Mouse (Mus musculus): ENCODE results near the gene Serpini2.
"Not testable (repeated sequence)": the region's sequence is repeated elsewhere in the genome, so short reads cannot be mapped to it uniquely, and the experiment has no call there.

The Serpini2 gene

DNA sequence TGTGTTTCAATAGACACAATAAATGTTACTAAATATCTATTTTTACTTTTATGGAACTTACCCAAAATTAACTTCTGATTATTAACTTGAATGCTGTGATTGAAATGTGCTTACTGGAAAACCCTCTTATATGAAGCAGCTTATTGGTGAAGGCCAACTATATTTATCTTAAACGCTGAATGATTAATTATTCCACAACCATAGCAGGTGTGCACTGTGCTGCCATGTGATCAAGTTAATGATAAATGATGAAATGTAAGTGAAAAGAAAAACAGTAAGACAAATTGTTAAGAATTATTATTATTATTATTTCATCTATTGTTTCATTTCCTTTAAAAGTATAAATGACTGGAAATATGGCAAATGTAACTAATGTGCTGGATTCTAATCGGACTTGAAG, at the start of gene Serpini2:
Gene Serpini2 (minus strand): TSS at position 101 of the 400 bp plus-strand sequence.
- no peak for DNase-seq (ENCODE audit: low spot score in 2 of 2)

DNA sequence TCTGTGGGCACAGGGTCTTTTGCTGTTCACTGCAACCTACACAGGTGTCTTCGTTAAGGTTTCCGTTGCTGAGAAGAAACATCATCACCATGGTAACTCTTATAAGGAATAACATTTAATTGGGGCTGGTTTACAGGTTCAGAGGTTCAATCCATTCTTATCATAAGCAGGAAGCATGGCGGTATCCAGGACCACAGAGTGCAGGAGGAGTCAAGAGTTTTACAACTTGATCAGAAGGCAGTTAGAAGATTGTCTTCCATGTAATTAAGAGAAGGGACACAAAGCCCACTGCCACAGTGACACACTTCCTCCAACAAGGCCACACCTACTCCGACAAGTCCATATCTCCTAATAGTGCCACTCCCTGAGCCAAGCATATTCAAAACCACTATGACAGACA, 39.0 kb upstream of the Serpini2 start:
- DNase-seq (ENCODE audit: low spot score in 2 of 2) = no peak

DNA sequence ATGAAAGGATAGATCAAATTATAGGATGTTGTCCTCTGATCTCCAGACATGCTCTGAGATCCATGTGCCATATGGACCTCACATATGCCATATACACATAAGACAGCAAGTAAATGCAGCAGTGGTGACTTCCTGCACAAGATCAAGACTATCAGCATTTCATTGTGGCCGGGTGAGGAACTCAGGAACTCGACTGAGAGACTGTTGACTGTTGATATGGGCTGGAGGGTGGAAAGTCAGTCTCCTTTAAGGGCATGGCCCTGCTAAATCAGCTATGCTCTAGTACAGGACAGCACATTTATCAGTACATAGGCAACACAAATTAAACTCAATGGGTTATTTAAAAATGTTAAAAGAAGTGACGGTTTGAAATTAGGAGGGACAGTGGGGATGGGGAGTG, 38.4 kb upstream of the Serpini2 start:
- no peak for DNase-seq (ENCODE audit: low spot score in 2 of 2)

DNA sequence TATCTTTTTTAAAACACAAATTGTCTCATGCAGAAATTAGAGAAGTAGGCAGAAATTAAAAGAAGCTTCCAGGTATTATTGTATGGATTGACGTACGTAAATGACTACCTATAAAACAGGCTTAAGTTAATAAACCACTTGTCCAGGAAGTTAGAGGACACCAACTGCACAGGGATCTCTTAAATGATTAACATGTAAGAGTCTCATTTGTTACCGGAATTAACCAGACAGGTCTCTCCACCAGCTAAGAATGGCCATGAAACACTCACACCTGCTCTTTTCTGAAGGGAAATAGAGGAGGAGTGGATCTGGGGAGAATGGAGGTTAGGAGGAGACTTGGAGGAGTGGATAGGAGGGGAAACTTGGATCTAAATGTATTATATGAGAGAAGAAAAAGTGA, 35.7 kb upstream of the Serpini2 start:
- DNase-seq (ENCODE audit: low spot score in 2 of 2) = no peak

DNA sequence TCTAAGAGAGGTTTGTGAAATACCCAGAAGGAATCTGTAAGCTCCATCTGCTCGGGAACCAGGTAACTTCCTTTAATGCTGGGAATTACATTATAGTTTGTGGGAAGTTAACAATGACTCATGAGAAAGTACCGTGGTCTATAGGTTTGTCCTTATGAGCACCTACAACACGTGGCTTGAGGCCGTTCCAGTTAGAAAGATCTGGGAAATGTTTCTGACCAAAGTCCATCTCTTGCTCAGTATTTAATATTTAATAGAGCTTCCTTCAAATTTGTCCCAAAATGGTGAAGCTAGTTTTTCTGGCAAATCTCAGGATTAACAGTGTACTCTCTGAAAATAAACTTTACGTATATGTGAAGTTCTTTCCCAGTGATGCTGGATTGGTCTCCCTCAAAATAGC, 34.7 kb upstream of the Serpini2 start:
- DNase-seq (ENCODE audit: low spot score in 2 of 2) = no peak

DNA sequence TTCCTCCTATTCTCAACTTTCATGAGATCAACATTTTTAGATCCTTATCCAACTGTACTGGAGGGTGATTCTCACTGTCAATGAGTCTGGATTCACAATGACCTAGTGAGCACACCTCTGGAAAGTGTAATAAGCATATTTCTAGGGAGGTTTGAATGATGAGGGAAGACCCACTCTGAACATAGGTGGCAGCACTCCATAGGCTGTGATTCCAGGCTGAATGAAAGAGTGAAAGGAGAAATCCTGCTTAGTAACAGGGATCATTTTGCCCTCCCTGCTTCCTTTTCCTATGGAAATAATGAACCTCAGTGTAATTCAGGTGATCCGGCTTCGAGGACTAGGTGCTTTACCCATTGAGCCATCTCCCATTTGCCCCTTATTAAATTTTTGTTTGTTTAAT, 31.2 kb upstream of the Serpini2 start:
- DNase-seq (ENCODE audit: low spot score in 2 of 2) = no peak

DNA sequence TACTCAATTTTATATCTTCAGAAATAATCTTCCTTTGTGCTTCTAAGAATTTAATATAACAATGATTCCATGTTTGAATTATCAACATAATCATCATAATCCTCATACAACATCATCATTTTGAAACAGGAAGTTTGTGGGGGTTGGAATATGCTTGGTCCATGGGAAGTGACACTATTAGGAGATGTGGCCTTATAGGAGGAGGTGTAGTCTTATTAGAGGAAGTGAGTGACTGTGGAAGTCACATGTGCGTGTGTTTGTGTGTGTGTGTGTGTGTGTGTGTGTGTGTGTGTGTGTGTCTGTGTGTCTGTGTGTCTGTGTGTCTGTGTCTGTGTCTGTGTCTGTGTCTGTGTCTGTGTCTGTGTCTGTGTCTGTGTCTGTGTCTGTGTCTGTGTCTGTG, 29.6 kb upstream of the Serpini2 start:
- not testable (repeated sequence) for DNase-seq (ENCODE audit: low spot score in 2 of 2)

DNA sequence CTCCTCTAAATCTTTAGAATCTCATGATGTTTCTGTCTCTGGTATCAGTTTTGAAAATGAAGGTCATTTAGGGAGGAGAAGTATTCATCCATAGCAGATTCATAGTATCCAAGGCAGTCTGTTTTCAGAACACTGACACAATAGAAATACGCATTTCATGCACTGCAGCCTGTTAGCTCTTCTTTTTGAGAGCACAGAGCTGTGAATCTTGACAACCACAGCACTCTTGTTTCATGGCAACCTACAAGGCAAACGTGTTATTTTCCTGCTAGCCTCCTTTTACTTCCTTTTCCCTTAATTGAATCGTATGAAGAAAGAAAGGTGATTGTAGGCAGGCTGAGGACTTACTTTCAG, 27.9 kb upstream of the Serpini2 start:
- no peak for DNase-seq (ENCODE audit: low spot score in 2 of 2)

DNA sequence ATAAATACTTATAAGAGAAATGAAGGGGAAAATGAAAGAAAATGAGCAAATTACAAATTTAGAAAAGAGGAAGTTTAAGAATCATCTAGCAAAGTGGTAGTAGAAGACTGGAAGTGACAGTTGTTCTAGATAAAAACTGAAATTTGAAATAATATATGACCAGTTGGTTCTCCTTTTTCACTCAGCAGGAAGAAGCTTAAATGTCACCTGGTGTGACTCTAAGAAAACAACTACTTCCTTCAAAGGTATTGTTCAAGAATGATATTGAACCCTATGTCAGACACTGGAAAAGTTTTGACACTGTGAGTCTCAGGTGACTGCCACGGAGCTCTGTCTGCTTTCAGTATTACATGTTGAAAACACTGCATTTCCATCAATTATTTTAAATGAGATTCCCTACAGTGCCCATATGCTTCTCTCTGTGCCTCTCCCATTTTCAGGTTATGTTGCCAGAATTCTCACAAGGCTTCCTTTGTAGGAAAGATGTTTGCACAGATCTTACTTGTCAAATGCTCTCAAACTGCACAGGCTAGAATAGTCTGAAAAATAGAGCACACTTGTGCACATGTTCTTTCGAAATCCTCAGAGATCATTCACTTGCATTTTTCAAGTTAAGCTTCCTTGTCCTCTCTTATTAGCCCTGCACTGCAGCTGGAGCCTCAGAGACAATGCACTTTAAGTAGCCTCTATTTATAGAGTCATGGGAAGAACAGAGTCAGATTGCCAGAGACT, 27.3 kb upstream of the Serpini2 start:
- DNase-seq (ENCODE audit: low spot score in 2 of 2) = no peak

DNA sequence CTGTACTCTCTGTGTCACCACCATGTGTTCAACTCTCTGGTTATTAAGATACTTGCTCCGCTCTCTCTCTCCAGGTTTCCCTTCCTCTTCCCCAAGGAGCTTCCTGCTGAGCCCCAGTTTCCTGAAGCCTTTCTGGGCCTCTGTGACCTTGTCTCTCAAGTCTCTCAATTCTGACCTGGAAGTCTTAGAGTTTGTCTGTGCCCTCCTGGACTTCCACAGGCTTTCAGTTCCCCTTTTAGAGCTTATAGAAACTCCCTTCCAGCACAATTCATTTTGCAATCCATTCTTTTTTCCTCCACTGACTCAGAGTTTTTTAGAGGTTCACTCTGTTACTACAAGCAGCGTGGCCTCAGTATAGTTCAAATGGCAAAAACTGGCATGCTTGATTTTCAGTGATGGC, 23.4 kb upstream of the Serpini2 start:
- no peak for DNase-seq (ENCODE audit: low spot score in 2 of 2)

DNA sequence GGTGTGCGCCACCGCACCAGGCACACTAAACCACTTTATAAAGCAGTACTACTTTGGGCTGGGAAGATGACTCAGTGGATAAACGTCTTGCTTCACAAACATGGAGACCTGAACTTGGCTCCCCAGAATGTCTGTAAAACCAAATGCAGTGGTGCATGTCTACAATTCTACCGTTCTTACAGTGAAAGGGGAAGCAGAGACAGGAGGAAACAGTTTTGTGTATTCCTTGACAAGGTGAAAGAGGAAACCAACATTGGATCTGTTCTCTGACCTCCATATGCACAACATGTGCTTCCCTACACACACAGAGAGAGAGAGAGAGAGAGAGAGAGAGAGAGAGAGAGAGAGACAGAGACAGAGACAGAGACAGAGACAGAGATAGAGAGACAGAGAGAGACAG, 7.6 kb upstream of the Serpini2 start:
- DNase-seq (ENCODE audit: low spot score in 2 of 2) = no peak

DNA sequence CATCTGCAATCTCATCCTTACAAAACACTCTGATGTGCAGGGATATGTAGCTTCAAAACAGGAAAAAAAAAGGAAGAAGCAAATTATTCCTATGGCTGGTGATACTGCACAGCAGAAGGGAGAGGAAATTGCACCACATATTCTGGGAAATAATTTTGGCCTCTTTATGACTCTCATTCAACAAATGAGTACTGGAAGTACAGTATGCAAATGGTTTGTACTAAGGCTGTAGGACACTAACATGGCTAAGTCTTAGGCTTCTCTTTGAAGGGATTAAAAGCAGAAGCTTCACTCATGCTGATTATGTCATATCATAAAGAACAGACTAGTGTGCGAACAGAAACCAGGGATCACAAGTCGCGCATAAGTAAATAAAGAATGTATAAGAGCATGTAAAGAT, 6.6 kb upstream of the Serpini2 start:
- DNase-seq (ENCODE audit: low spot score in 2 of 2) = no peak

DNA sequence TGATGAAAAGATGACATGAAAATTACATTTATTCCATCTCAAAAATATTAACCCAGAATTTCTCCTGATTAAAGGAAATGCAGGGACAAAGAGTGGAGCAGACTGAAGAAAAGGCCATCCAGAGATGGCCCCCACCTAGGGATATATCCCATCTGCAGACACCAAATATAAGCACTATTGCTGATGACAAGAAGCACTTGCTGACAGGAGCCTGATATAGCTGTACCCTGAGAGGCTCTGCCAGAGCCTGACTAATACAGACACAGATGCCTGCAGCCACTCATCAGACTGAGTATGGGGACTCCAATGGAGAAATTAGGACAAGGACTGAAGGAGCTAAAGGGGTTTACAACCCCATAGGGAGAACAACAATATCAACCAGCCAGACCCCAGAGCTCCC, 5.2 kb upstream of the Serpini2 start:
- no peak for DNase-seq (ENCODE audit: low spot score in 2 of 2)

DNA sequence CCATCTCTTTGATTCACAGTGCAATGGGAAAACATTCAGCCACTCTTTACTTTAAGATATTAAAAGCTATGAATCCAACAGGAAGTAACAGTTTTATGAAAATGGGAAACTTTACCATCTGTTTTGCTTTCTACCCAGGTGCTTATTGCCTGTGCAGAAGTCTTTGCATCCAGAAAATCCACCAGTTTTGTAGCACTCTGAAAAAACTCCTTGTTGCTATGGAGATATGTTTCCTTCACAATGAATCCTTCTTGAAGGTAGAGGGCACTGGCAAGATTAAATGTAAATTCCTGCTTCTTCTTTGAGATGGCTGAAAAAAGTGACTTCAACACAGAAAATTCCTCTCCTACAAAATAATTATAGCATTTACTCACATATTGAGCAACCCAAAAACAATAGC, 10.5 kb downstream of the Serpini2 start:
- DNase-seq (ENCODE audit: low spot score in 2 of 2) = no peak

DNA sequence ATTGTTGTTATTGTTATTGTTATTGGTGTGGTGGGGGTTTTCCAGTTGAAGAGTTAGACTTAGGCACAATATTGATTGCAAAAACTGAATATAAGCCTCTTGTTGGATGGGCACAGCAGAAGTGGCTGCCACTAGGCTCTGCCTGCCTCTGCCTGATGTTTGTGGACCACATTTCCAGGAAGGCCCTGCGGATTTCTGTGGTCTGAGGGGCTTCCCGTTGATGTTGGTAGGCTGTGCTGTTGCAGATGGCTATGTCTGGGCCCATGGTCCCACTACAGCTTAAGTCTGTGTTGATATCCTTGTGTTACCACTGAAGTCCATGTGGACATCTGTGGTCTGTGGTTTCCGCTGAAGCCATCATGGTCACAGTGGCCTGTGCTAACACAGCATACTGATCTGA, 50.2 kb downstream of the Serpini2 start:
- no peak for DNase-seq (ENCODE audit: low spot score in 2 of 2)

DNA sequence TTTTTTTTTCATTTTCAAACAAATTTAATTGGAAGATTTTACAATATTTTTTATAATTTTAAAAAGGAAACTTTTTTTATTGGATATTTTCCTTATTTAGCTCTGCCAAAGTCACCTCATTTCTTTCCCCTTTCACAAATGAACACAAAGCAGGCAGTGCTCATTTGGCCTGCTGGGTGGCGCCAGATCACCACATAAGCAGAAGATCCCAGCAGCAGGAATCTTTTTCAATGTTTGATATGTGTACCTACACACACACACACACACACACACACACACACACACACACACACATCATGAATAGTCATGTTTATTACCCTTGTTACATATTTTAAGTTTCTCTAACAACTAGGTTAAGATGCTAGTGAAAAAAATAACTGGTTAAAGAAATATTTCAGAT, 50.7 kb downstream of the Serpini2 start:
- peak; percentile 24 to 64 for DNase-seq (ENCODE audit: low spot score in 2 of 2)

DNA sequence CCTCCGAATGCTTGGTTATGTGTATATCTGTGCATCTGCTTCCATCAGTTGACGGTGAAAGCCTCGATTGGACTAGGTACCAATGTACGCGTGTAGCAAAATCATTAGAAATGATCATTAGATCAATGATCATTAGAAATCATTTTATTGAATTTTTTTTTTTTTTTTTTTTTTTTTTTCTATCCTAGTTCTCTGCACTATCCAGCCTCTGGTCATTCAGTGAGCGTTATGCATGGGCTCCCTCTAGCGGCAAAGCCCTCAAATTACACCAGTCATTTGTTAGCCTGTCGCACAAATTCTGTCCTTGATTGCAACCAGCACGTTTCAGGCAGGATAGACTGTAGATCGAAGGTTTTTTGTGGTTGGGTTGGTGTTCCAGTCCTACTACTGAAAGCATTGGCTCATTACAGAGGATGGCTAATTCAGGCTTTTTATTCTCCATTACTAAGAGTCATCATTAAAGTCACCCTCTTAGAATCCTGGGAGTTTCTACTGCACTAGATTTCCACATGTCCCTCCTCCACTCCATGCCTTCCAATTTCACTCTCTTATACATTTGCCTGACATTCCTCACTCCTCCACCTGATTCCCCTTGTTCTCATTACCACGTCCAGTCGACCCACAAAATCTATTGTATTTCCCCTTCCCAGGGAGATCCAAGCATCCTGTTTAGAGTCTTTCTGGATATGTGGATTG, 66.9 kb downstream of the Serpini2 start:
- DNase-seq (ENCODE audit: low spot score in 2 of 2) = peak in 1 of 2 experiments; percentile 46
